Mouse (Mus musculus) testis, adult 2 months (tissue): ENCODE measurements around the gene Ncor2.

Experiments used
- CTCF ChIP-seq: fragments of 200-500 bp; IDR thresholded peaks from 2 replicates; pipeline ENCODE4 v1.5.1; 2012; ENCODE audit warnings: low read depth, mild to moderate bottlenecking, inconsistent platforms, low read length, moderate library complexity; ENCODE audit not compliant: control insufficient read depth, insufficient read depth, insufficient replicate concordance
- POLR2A ChIP-seq: fragments of 200-500 bp; IDR thresholded peaks from 2 replicates; pipeline ENCODE4 v1.6.1; 2012; ENCODE audit warnings: low read depth, mild to moderate bottlenecking, inconsistent platforms, low read length, moderate library complexity; ENCODE audit not compliant: control insufficient read depth

DNA sequence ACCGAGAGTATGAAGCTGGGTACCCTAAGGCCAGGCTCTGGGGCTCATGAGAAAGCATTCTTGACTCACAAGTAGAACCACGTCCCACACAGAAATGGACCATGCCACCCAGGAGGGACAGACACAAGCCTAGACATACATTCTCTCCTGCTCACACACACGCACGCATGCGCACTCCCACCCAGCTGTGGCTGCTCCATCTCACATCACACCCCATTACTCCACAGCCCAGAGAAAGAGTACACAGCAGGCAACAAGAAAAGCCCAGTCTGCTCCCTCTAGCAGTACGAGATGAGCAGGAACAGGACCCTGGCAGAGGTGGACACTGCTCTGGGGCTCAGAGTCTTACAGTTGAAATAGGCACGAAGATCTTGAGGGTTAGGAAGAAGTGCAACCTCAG, 55.0 kb downstream of the Ncor2 start:
- TF ChIP-seq CTCF (no peak), POLR2A (no peak)
